In the genomic region with DNA sequence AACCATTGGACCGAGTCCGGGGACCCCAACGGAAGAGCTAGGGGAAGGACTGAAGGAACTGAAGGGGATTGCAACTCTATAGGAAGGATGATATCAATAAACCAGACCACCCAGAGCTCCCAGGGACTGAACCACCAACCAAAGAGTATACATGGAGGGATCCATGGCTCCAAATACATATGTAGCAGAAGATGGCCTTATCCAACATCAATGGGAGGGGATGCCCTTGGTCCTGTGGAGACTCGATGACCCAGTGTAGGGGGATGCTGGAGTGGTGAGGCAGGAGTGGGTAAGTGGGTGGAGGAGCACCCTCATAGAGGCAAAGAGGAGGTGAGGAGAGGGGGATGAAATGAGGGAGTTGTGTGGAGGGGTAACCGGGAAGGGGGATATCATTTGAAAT, we compare ENCODE assay signal across 16 mouse cellular contexts.
"Had no signal": no experiment of that assay in that cellular context is flagged by ENCODE, and none has a peak within 500 bp of the region (broad histone marks: within the 10 kb centered on the region; RNA-seq: fewer than 3 reads in every experiment).

No protein-coding gene starts in this region.

- H3K27ac ChIP-seq: neural tube, embryonic 13.5 days; neural tube, embryonic 15.5 days; stomach, embryonic 15.5 days; stomach, postnatal 0 days had no signal

- H3K27me3 ChIP-seq: neural tube, embryonic 13.5 days; neural tube, embryonic 15.5 days; stomach, embryonic 15.5 days had no signal

- H3K4me2 ChIP-seq: neural tube, embryonic 13.5 days; neural tube, embryonic 15.5 days; stomach, embryonic 15.5 days had no signal

- DNase-seq: retina, postnatal 1 day; right cerebral cortex, adult 18-20 months; right cerebral cortex, postnatal 14 days; right cerebral cortex, postnatal 25 days; right cerebral cortex, postnatal 4 days; spleen, adult 18-20 months; thymus, adult 18-20 months; thymus, adult 2 months; thymus, postnatal 14 days; thymus, postnatal 25 days; thymus, postnatal 36 days; thymus, postnatal 4 days had no signal

- H3K9ac ChIP-seq: neural tube, embryonic 13.5 days; neural tube, embryonic 15.5 days; stomach, embryonic 15.5 days had no signal

- H3K36me3 ChIP-seq: neural tube, embryonic 13.5 days; neural tube, embryonic 15.5 days; stomach, embryonic 15.5 days had no signal

- H3K9me3 ChIP-seq: neural tube, embryonic 13.5 days; neural tube, embryonic 15.5 days; stomach, embryonic 15.5 days had no signal

- H3K4me1 ChIP-seq: stomach, embryonic 15.5 days had no signal

- H3K4me3 ChIP-seq: neural tube, embryonic 13.5 days; neural tube, embryonic 15.5 days; stomach, embryonic 15.5 days had no signal
